Mouse (Mus musculus) kidney, embryonic 15.5 days (tissue): ENCODE measurements at regions not wholly inside any gene's neighbourhood (a gene's known extent, or its start where the extent isn't known, plus 50 kb on each side); places are given as distances from the start of the nearest gene placed in this dataset.

Experiments
- ATAC-seq: fragments of 200-750 bp; cut with Nextera tagmentation; replicated peaks from 2 replicates; pipeline ENCODE4 v1.8.0; 2017; ENCODE audit warnings: moderate TSS enrichment; ENCODE audit not compliant: low FRiP score
- H3K27ac ChIP-seq: fragments of 300-500 bp; sonication (generic); 2 replicates; pipeline ENCODE4 v1.5.1; 2015; ENCODE audit warnings: mild to moderate bottlenecking, inconsistent platforms
- H3K27me3 ChIP-seq: fragments of 300-500 bp; sonication (generic); 2 replicates; pipeline ENCODE4 v1.6.1; 2015; ENCODE audit warnings: inconsistent platforms
- H3K36me3 ChIP-seq: fragments of 300-500 bp; sonication (generic); 2 replicates; pipeline ENCODE4 v1.6.1; 2015; ENCODE audit warnings: inconsistent platforms
- H3K4me1 ChIP-seq: fragments of 300-500 bp; sonication (generic); 2 replicates; pipeline ENCODE4 v1.6.1; 2015; ENCODE audit warnings: inconsistent platforms
- H3K4me2 ChIP-seq: fragments of 300-500 bp; sonication (generic); 2 replicates; pipeline ENCODE4 v1.6.1; 2015; ENCODE audit warnings: moderate library complexity, mild to moderate bottlenecking, inconsistent platforms
- H3K4me3 ChIP-seq: fragments of 300-500 bp; sonication (generic); replicated peaks from 2 replicates; pipeline ENCODE4 v1.5.1; 2015; ENCODE audit warnings: mild to moderate bottlenecking, inconsistent platforms
- H3K9ac ChIP-seq: fragments of 300-500 bp; sonication (generic); 2 replicates; pipeline ENCODE4 v1.6.1; 2015; ENCODE audit warnings: mild to moderate bottlenecking, inconsistent platforms
- H3K9me3 ChIP-seq: fragments of 300-500 bp; sonication (generic); replicated peaks from 2 replicates; pipeline ENCODE4 v1.6.1; 2016; ENCODE audit warnings: inconsistent platforms
- WGBS: fragments of 180-500 bp; shearing (Covaris S2); methylation state at CpG from one replicate; pipeline ENCODE4 v1.1.7; 2015; ENCODE audit warnings: mixed read lengths; 5-methylcytosine and 5-hydroxymethylcytosine counted together

DNA sequence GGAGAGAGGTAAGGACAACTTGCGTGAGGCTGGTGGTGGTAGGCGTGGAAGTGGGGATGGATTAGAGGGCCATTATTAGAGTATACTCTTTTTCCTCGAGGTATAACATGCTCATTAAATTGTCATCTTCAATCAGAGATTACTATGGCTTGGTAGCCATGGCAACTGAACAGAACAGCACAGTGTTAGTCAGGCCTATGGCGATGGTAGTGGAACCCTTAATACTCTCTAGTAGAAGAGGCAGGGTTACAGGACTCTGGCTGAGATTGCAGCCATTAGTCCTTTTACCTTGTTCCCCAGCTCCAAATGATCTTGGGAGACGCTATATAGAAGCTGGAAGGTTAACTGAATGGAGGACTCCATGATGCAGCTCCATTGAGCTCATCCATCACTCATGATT lies 131.5 kb downstream of the En1 start:
- Histone ChIP-seq H3K27ac (no peak overlapping the region), H3K36me3 (no peaks in the 10 kb centered on the region), H3K4me3 (no peak overlapping the region), H3K9me3 (no peaks in the 10 kb centered on the region), H3K9ac (no peak overlapping the region), H3K27me3 (no peaks in the 10 kb centered on the region), H3K4me2 (no peak overlapping the region), H3K4me1 (no peaks in the 10 kb centered on the region)
- WGBS, result 88% methylated on average over 5 of the region's 5 CpGs
- ATAC-seq, result no peak

DNA sequence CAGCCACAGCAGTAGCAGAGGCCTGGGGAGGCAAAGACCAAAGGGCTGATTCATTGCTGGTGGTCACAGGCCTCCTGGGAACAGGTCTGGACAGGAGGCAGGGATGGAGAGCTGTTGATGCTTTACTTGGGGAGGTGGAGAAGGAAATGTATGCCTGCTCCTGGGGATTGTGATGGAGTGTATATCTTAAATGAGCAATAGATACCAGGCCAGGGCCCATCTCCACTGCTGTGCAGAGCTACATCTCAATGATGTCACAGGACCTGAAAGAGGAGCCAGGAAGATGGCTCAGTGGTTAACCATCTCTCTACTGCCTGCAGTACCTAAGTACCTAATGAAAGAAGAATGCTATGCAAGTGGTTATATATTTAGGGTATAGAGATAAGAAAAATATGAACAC lies 132.6 kb downstream of the En1 start:
- Histone ChIP-seq H3K27me3 (no peaks in the 10 kb centered on the region), H3K9me3 (no peaks in the 10 kb centered on the region), H3K4me1 (no peaks in the 10 kb centered on the region), H3K9ac (no peak overlapping the region), H3K36me3 (no peaks in the 10 kb centered on the region), H3K27ac (no peak overlapping the region), H3K4me2 (no peak overlapping the region), H3K4me3 (no peak overlapping the region)
- no peak for ATAC-seq

DNA sequence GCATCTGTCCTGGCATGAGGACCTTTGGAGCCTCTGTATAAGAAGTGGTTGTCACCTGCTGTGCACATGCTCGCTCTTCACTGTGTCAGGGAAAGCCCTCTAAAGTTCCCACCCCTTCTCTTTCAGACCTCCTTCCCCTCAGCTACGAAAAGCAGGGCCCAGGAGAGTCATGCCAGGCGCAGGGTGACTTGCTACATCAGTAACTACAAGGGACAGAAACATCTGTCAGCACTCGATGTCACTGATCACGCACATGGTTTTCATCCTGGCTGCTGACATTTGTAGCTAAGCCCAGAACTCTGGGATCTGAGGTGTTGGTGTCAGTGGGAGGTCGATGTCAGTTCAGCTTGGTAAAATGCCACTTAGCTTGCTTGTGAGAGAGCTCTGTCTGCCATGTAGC lies 137.3 kb downstream of the En1 start:
- Histone ChIP-seq H3K27ac (no peak overlapping the region), H3K27me3 (no peaks in the 10 kb centered on the region), H3K9ac (no peak overlapping the region), H3K4me3 (no peak overlapping the region), H3K4me2 (no peak overlapping the region), H3K4me1 (no peaks in the 10 kb centered on the region), H3K36me3 (no peaks in the 10 kb centered on the region), H3K9me3 (no peaks in the 10 kb centered on the region)
- no peak for ATAC-seq
- WGBS, result 79% methylated on average over 6 of the region's 6 CpGs

DNA sequence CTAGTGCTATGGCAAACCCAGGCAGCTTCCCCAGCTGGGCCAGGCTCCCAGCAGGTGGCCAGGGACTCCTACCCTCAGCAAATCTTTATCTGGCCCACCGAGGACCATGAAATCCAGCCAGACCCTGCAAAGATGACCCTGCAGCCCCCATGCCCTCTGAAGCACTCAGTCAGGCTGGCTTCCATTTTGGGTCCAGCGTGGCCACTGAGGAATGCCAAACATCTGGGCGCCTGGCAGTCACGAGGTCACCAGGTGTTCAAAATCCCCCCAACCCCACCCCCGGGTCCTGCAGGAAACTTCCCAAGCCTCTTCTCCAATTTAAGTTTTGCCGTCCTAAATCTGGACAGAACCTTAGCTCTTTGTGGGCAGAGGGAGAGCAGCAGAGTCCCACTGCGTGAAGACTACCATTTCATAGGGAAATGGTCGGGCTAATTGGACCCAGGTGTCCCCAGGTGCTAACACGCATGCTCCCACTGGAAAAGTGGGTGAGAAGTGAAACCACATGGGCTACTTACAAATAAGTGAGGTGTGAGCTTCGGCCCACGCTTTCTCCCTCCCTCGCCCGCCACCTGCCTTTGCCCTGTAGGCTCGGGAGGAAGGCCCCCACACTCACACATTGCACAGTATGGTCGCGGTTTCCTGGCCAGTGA lies 139.0 kb downstream of the En1 start:
- no peak overlapping the region for H3K4me3 ChIP-seq
- H3K27ac ChIP-seq, result no peak overlapping the region
- no peak overlapping the region for H3K4me2 ChIP-seq
- H3K9me3 ChIP-seq, result no peaks in the 10 kb centered on the region
- H3K36me3 ChIP-seq, result no peaks in the 10 kb centered on the region
- no peaks in the 10 kb centered on the region for H3K27me3 ChIP-seq
- 82% methylated on average over 16 of the region's 16 CpGs for WGBS
- ATAC-seq, result no peak
- H3K9ac ChIP-seq, result no peak overlapping the region
- H3K4me1 ChIP-seq, result no peaks in the 10 kb centered on the region

DNA sequence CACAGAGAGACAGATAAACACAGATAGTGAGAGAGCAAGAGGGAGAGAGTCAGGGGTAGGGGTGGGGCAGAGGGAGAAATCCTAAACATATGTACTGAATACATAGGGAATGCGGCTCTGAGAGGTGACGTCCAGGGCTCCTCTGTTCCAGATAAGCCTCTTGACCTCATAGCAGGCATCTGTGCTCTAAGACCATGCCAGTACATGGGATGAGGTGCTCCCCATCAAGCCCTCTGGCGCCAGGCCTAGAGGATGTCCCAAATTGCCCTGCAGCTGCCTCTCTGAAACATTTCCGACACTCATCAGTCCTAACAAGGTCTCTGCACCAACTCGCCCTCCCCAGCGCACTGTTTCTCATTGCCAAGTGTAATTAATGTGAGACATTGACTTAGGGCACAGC lies 146.7 kb downstream of the En1 start:
- Histone ChIP-seq H3K27ac (no peak overlapping the region), H3K4me2 (no peak overlapping the region), H3K4me3 (no peak overlapping the region), H3K4me1 (no peaks in the 10 kb centered on the region), H3K9me3 (no peaks in the 10 kb centered on the region), H3K27me3 (no peaks in the 10 kb centered on the region), H3K9ac (no peak overlapping the region), H3K36me3 (no peaks in the 10 kb centered on the region)
- 69% methylated on average over 6 of the region's 6 CpGs for WGBS
- ATAC-seq, result no peak

DNA sequence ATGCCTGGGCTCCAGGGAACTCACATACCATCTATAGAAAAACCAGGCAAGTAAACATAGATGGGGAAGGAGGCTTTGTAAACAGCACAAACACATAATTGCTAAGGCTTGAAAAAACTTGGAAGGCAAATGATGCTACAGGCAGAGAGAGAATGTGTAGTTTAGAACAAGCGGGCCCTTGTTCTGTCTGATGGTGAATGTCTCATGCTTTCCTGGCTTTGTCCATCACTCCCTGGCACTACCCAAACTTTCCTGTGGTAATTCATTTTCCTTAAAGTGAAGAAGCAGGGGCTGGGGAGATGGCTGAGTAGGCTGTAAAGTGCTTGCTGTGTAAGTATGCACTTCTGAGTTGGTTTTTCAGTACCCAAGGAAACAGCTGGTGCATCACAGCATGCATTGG lies 151.2 kb downstream of the En1 start:
- no peaks in the 10 kb centered on the region for H3K9me3 ChIP-seq
- no peaks in the 10 kb centered on the region for H3K36me3 ChIP-seq
- H3K4me2 ChIP-seq, result no peak overlapping the region
- no peaks in the 10 kb centered on the region for H3K4me1 ChIP-seq
- no peaks in the 10 kb centered on the region for H3K27me3 ChIP-seq
- no peak overlapping the region for H3K4me3 ChIP-seq
- no peak overlapping the region for H3K9ac ChIP-seq
- WGBS, result 98% methylated on average over 1 of the region's 1 CpGs
- no peak for ATAC-seq
- no peak overlapping the region for H3K27ac ChIP-seq

DNA sequence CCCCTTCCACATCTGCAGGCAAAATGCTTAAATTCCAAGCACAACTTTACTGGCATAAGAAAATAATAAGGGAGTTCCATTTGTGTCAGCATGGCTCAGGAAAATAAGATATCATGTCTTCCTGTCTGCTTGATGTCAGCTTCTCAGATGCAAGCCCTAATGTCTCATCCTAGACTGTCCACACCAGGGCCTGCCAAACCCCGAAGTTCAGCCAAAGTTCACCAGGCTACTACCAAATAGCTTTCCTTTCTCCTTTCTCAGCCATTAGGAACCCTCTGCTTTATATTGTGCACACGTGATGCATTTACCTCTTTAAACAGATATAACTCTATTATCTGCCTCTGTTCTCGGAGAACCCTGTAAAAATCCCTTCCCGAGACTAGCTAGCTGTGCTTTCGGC lies 152.1 kb downstream of the En1 start:
- ATAC-seq, result no peak

DNA sequence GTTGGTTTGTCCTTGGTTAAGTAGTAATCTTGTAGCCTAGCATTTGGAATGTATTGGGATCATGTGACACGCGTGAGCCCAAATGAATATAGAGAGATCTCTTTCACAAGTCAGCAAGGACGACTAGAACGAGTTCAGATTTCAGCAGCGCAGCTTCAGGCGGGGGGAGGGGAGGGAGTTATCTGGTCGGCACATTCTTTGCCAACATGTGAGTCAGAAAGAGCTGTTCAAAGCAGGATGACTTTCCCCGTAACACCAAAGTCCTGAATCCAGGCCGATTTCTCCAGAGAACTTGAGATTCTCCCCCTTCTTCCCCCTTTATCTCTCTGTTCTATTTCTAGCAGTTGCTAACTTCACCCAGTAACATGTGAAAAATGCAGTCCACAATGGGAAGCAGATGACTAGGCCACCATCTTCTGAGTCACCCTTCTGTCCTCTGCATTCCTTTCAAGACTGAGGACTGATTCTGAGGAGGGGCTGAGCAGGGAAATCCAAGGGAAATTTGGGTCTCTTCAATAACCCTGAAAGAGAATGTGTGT lies 155.1 kb downstream of the En1 start:
- Histone ChIP-seq H3K4me3 (no peak overlapping the region), H3K36me3 (no peaks in the 10 kb centered on the region), H3K27me3 (no peaks in the 10 kb centered on the region), H3K9me3 (no peaks in the 10 kb centered on the region), H3K9ac (no peak overlapping the region), H3K4me1 (peaks cover 4% of the 10 kb centered on the region), H3K27ac (no peak overlapping the region), H3K4me2 (no peak overlapping the region)
- WGBS, result 49% methylated on average over 9 of the region's 9 CpGs
- no peak for ATAC-seq

More for the DNA sequence above, 152.1 kb downstream of the En1 start:
- no peaks in the 10 kb centered on the region for H3K4me1 ChIP-seq
- no peaks in the 10 kb centered on the region for H3K27me3 ChIP-seq
- H3K27ac ChIP-seq, result no peak overlapping the region
- 88% methylated on average over 5 of the region's 5 CpGs for WGBS
- no peak overlapping the region for H3K9ac ChIP-seq
- no peaks in the 10 kb centered on the region for H3K36me3 ChIP-seq
- H3K9me3 ChIP-seq, result no peaks in the 10 kb centered on the region
- no peak overlapping the region for H3K4me3 ChIP-seq
- no peak overlapping the region for H3K4me2 ChIP-seq

DNA sequence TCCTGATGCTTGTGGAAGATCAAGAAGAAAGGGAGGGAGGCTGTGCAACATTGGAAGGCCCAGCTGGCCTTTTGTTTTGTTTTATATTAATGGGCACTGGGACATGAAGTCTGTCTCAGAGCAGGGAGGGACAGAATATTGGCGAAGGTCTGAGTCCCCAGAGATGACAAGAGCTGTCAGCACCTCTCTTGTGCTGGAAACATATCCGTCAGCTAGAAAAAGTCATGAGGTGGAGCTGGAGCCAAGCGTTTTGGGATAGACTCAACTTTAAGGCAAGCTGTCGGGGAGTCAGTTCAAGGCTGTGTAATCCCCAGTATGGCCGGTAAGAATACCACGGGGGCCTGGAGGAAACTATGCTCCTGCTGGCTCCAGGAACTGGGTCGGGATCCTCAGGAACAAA lies 156.0 kb downstream of the En1 start:
- 76% methylated on average over 7 of the region's 7 CpGs for WGBS
- Histone ChIP-seq H3K9ac (no peak overlapping the region), H3K4me1 (peaks cover 4% of the 10 kb centered on the region), H3K4me2 (no peak overlapping the region), H3K36me3 (no peaks in the 10 kb centered on the region), H3K4me3 (no peak overlapping the region), H3K27ac (no peak overlapping the region), H3K9me3 (no peaks in the 10 kb centered on the region), H3K27me3 (no peaks in the 10 kb centered on the region)
- ATAC-seq, result no peak

DNA sequence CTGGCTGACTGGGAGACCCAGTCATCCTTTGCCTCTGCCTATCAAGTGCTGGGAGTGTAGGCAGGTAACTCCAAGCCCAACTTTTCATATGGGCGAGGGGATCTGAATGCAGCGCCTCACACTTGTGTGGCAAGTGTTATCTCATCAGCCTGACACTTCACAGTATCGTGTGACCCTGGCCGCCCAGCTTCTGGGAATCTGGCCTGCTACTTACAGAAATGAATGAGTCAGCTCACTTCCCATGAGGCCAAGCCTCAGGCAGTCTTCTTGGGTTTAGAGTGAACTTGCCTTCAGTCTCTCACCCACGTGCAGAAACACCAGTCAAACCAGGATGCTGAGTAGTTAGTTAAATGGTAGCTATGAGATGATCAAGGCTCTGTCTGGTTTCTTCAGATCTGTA lies 156.5 kb downstream of the En1 start:
- no peaks in the 10 kb centered on the region for H3K27me3 ChIP-seq
- H3K4me2 ChIP-seq, result no peak overlapping the region
- 55% methylated on average over 5 of the region's 5 CpGs for WGBS
- no peak overlapping the region for H3K9ac ChIP-seq
- ATAC-seq, result no peak
- H3K4me1 ChIP-seq, result peaks cover 4% of the 10 kb centered on the region
- no peaks in the 10 kb centered on the region for H3K36me3 ChIP-seq
- no peaks in the 10 kb centered on the region for H3K9me3 ChIP-seq
- H3K27ac ChIP-seq, result no peak overlapping the region
- no peak overlapping the region for H3K4me3 ChIP-seq

DNA sequence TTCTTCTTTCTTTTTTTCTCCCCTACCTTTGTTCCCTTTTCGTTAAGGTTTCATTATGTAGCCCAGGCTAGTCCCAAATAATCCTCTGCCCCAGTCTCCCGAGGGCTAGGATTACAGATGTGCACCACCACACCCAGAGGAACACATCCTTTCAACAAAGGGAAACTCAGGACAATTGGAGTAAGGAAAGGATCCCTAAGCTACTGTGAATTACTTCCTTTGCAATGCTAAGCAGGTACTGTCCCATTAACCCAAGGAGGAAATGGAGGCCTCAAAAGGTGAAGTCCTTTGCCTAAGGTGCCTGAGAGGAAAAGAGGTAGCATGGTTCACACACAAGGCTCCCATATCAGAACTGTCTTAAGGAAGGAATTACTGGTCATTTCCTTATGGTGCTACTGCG lies 157.2 kb downstream of the En1 start:
- no peak overlapping the region for H3K4me3 ChIP-seq
- peaks cover 4% of the 10 kb centered on the region for H3K4me1 ChIP-seq
- no peak overlapping the region for H3K27ac ChIP-seq
- no peak overlapping the region for H3K9ac ChIP-seq
- WGBS, result 72% methylated on average over 3 of the region's 3 CpGs
- ATAC-seq, result no peak
- no peaks in the 10 kb centered on the region for H3K9me3 ChIP-seq
- no peak overlapping the region for H3K4me2 ChIP-seq
- H3K36me3 ChIP-seq, result no peaks in the 10 kb centered on the region
- no peaks in the 10 kb centered on the region for H3K27me3 ChIP-seq

DNA sequence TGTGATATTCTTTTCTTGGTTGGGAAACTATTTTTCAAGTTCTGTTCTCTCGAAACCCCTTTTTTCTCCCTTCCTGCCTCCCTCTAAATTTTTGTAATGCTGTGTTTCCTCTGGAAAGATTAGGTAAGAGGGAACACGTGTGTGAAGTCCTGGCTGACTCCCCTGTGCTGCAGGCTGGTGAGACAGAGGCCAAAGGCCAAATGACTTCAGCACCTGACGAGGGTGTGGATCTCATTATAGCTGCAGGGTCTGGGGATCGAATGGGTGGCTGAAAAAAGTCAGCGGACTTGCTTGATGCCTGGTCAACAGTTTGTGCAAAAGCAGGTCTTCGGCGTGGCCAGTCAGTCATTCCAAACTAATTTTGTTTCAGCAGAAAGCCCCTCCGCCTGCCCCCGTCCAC lies 159.1 kb downstream of the En1 start:
- H3K27ac ChIP-seq, result no peak overlapping the region
- H3K4me2 ChIP-seq, result no peak overlapping the region
- H3K4me3 ChIP-seq, result no peak overlapping the region
- WGBS, result 38% methylated on average over 9 of the region's 9 CpGs
- no peaks in the 10 kb centered on the region for H3K36me3 ChIP-seq
- H3K9ac ChIP-seq, result no peak overlapping the region
- H3K27me3 ChIP-seq, result no peaks in the 10 kb centered on the region
- H3K4me1 ChIP-seq, result peaks cover 4% of the 10 kb centered on the region
- H3K9me3 ChIP-seq, result no peaks in the 10 kb centered on the region
- no peak for ATAC-seq

DNA sequence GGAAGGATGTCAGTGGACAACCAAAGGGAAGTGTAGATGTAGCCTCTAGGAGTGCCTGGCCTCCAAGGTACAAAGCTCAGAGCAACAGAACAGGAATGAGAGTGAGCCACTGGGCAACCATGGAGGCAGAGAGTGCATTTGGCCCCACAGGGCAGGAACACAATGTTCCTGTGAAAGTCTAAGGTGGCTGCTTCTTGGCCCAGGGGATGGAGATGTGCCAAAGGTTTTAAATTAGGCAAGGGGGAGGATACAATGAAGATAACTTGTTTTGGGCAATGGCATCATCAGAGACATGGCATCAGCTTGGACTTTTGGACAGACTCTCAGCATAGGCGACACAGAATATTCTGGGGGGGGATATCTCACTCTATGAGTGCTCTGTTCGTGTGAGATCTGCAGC lies 160.3 kb downstream of the En1 start:
- H3K4me3 ChIP-seq, result no peak overlapping the region
- no peak overlapping the region for H3K9ac ChIP-seq
- no peaks in the 10 kb centered on the region for H3K36me3 ChIP-seq
- peaks cover 4% of the 10 kb centered on the region for H3K4me1 ChIP-seq
- 89% methylated on average over 2 of the region's 2 CpGs for WGBS
- no peak overlapping the region for H3K4me2 ChIP-seq
- ATAC-seq, result no peak
- H3K27me3 ChIP-seq, result no peaks in the 10 kb centered on the region
- H3K9me3 ChIP-seq, result no peaks in the 10 kb centered on the region
- H3K27ac ChIP-seq, result no peak overlapping the region
